Mouse (Mus musculus) liver, postnatal 0 days (tissue): ENCODE measurements around the gene Hoxa3.

Experiments used
- CTCF ChIP-seq: sonication (generic); IDR thresholded peaks from 2 replicates; pipeline ENCODE4 v1.5.1; 2016; ENCODE audit warnings: antibody characterized with exemption, low read depth
- EP300 ChIP-seq: IDR thresholded peaks from 2 replicates; pipeline ENCODE4 v1.6.1; 2016; ENCODE audit warnings: antibody characterized with exemption, low read depth, mild to moderate bottlenecking

DNA sequence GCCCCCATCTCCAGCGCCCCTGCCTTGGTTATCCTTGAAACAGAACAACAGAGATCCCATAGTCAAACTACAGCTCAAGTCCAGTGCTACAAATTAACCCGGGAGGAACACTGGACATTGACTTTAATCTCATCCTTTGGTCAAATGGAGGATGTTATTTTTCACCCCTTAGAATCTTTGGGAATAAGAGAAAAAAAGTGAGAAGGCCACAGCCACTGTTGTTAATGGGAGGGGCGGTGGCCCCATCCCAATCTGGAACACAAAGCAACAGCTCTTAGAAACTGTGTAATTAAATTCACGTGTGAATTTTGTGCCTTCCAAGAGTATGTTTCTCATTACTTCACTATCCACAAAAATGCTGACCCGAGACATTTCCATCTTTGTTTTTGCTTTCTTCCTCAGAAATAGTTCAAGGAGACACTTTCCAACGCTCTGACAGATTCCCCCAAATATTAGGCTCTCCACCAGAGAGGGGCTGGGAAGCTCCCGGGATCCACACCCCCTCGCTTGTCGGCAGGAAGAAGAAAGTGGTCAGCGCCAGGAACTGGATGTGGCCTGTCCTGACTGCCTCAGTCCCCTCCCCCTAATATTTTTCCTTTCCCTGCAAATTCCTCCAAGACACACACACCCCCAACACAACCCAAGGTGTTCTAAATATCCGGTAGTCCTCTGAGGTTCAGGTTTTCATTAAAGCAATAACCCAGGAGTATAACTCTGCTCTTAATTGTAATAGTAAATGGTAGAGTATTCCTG, 14.5 kb upstream of the Hoxa3 start:
- TF ChIP-seq CTCF (no peak), EP300 (no peak)
